Mouse (Mus musculus): ENCODE measurements at regions not wholly inside any gene's neighbourhood (a gene's known extent, or its start where the extent isn't known, plus 50 kb on each side); places are given as distances from the start of the nearest gene placed in this dataset.

GRCm38 (mm10) chr11:65505106-65505865 is 235.5 kb upstream of the Myocd start:
- no peak overlapping the region for H3K9ac ChIP-seq (replicated peaks; ENCODE audit: low read depth, low read length)
- H3K4me1 ChIP-seq (replicated peaks; ENCODE audit: control insufficient read depth, insufficient read depth, low read length), result no peaks in the 10 kb centered on the region
- no peak overlapping the region for H3K4me2 ChIP-seq (ENCODE audit: low read length)
- H3K27me3 ChIP-seq (replicated peaks; ENCODE audit: control insufficient read depth, insufficient read depth, low read length), result no peaks in the 10 kb centered on the region
- no peak overlapping the region for H3K4me3 ChIP-seq (replicated peaks; ENCODE audit: low read length)
- ATAC-seq, result no peak
- WGBS, result 93% methylated on average over 19 of the region's 19 CpGs
- no peaks in the 10 kb centered on the region for H3K36me3 ChIP-seq (ENCODE audit: control insufficient read depth, insufficient read depth)
- H3K27ac ChIP-seq (ENCODE audit: low read length), result no peak overlapping the region
- H3K9me3 ChIP-seq (ENCODE audit: control insufficient read depth, low read length), result no peaks in the 10 kb centered on the region

GRCm38 (mm10) chr11:65497979-65498378 is 228.2 kb upstream of the Myocd start:
- Histone ChIP-seq H3K4me1 (replicated peaks; ENCODE audit: control insufficient read depth, insufficient read depth, low read length) (no peaks in the 10 kb centered on the region), H3K27ac (ENCODE audit: low read length) (no peak overlapping the region), H3K9me3 (ENCODE audit: control insufficient read depth, low read length) (no peaks in the 10 kb centered on the region), H3K9ac (replicated peaks; ENCODE audit: low read depth, low read length) (no peak overlapping the region), H3K27me3 (replicated peaks; ENCODE audit: control insufficient read depth, insufficient read depth, low read length) (no peaks in the 10 kb centered on the region), H3K36me3 (ENCODE audit: control insufficient read depth, insufficient read depth) (no peaks in the 10 kb centered on the region), H3K4me3 (replicated peaks; ENCODE audit: low read length) (no peak overlapping the region), H3K4me2 (ENCODE audit: low read length) (no peak overlapping the region)
- no peak for ATAC-seq
- 85% methylated on average over 2 of the region's 2 CpGs for WGBS

GRCm38 (mm10) chr11:65497415-65497814 is 227.6 kb upstream of the Myocd start:
- no peak overlapping the region for H3K9ac ChIP-seq (replicated peaks; ENCODE audit: low read depth, low read length)
- H3K4me2 ChIP-seq (ENCODE audit: low read length), result no peak overlapping the region
- H3K4me3 ChIP-seq (replicated peaks; ENCODE audit: low read length), result no peak overlapping the region
- 85% methylated on average over 6 of the region's 6 CpGs for WGBS
- H3K27ac ChIP-seq (ENCODE audit: low read length), result no peak overlapping the region
- no peak for ATAC-seq
- H3K4me1 ChIP-seq (replicated peaks; ENCODE audit: control insufficient read depth, insufficient read depth, low read length), result no peaks in the 10 kb centered on the region
- H3K27me3 ChIP-seq (replicated peaks; ENCODE audit: control insufficient read depth, insufficient read depth, low read length), result no peaks in the 10 kb centered on the region
- no peaks in the 10 kb centered on the region for H3K36me3 ChIP-seq (ENCODE audit: control insufficient read depth, insufficient read depth)
- H3K9me3 ChIP-seq (ENCODE audit: control insufficient read depth, low read length), result no peaks in the 10 kb centered on the region

- Histone ChIP-seq H3K4me3 (replicated peaks; ENCODE audit: low read length) (no peak overlapping the region), H3K4me1 (replicated peaks; ENCODE audit: control insufficient read depth, insufficient read depth, low read length) (no peaks in the 10 kb centered on the region), H3K4me2 (ENCODE audit: low read length) (no peak overlapping the region), H3K27me3 (replicated peaks; ENCODE audit: control insufficient read depth, insufficient read depth, low read length) (no peaks in the 10 kb centered on the region), H3K9me3 (ENCODE audit: control insufficient read depth, low read length) (no peaks in the 10 kb centered on the region), H3K36me3 (ENCODE audit: control insufficient read depth, insufficient read depth) (no peaks in the 10 kb centered on the region), H3K9ac (replicated peaks; ENCODE audit: low read depth, low read length) (no peak overlapping the region), H3K27ac (ENCODE audit: low read length) (no peak overlapping the region)
- 27% methylated on average over 11 of the region's 11 CpGs for WGBS
- ATAC-seq, result no peak
Observed at GRCm38 (mm10) chr11:65495034-65495433, 225.2 kb upstream of the Myocd start.

GRCm38 (mm10) chr11:65490426-65490825 is 220.6 kb upstream of the Myocd start:
- H3K4me2 ChIP-seq (ENCODE audit: low read length), result no peak overlapping the region
- no peak overlapping the region for H3K4me3 ChIP-seq (replicated peaks; ENCODE audit: low read length)
- no peaks in the 10 kb centered on the region for H3K27me3 ChIP-seq (replicated peaks; ENCODE audit: control insufficient read depth, insufficient read depth, low read length)
- H3K4me1 ChIP-seq (replicated peaks; ENCODE audit: control insufficient read depth, insufficient read depth, low read length), result no peaks in the 10 kb centered on the region
- H3K27ac ChIP-seq (ENCODE audit: low read length), result no peak overlapping the region
- no peak overlapping the region for H3K9ac ChIP-seq (replicated peaks; ENCODE audit: low read depth, low read length)
- ATAC-seq, result no peak
- 94% methylated on average over 3 of the region's 3 CpGs for WGBS
- no peaks in the 10 kb centered on the region for H3K36me3 ChIP-seq (ENCODE audit: control insufficient read depth, insufficient read depth)
- no peaks in the 10 kb centered on the region for H3K9me3 ChIP-seq (ENCODE audit: control insufficient read depth, low read length)

- no peak overlapping the region for H3K9ac ChIP-seq (replicated peaks; ENCODE audit: low read depth, low read length)
- peaks cover 9% of the 10 kb centered on the region for H3K4me1 ChIP-seq (replicated peaks; ENCODE audit: control insufficient read depth, insufficient read depth, low read length)
- H3K9me3 ChIP-seq (ENCODE audit: control insufficient read depth, low read length), result no peaks in the 10 kb centered on the region
- ATAC-seq, result peak; percentile 55; the same call in 1 of the 2 replicates
- no peak overlapping the region for H3K27ac ChIP-seq (ENCODE audit: low read length)
- no peak overlapping the region for H3K4me3 ChIP-seq (replicated peaks; ENCODE audit: low read length)
- H3K4me2 ChIP-seq (ENCODE audit: low read length), result no peak overlapping the region
- 52% methylated on average over 18 of the region's 18 CpGs for whole genome bisulfite sequencing
- no peaks in the 10 kb centered on the region for H3K27me3 ChIP-seq (replicated peaks; ENCODE audit: control insufficient read depth, insufficient read depth, low read length)
- H3K36me3 ChIP-seq (ENCODE audit: control insufficient read depth, insufficient read depth), result no peaks in the 10 kb centered on the region
Observed at GRCm38 (mm10) chr11:65475821-65476540, 206.2 kb upstream of the Myocd start.

GRCm38 (mm10) chr11:65475302-65475701 is 205.5 kb upstream of the Myocd start:
- Histone ChIP-seq H3K36me3 (ENCODE audit: control insufficient read depth, insufficient read depth) (no peaks in the 10 kb centered on the region), H3K9me3 (ENCODE audit: control insufficient read depth, low read length) (no peaks in the 10 kb centered on the region), H3K27ac (ENCODE audit: low read length) (no peak overlapping the region), H3K9ac (replicated peaks; ENCODE audit: low read depth, low read length) (no peak overlapping the region), H3K27me3 (replicated peaks; ENCODE audit: control insufficient read depth, insufficient read depth, low read length) (no peaks in the 10 kb centered on the region), H3K4me1 (replicated peaks; ENCODE audit: control insufficient read depth, insufficient read depth, low read length) (peaks cover 9% of the 10 kb centered on the region), H3K4me3 (replicated peaks; ENCODE audit: low read length) (no peak overlapping the region), H3K4me2 (ENCODE audit: low read length) (no peak overlapping the region)
- ATAC-seq, result peak; percentile 89
- 47% methylated on average over 12 of the region's 12 CpGs for WGBS

GRCm38 (mm10) chr11:65469762-65470741 is 200.3 kb upstream of the Myocd start:
- H3K36me3 ChIP-seq (ENCODE audit: control insufficient read depth, insufficient read depth), result no peaks in the 10 kb centered on the region
- H3K9me3 ChIP-seq (ENCODE audit: control insufficient read depth, low read length), result no peaks in the 10 kb centered on the region
- H3K9ac ChIP-seq (replicated peaks; ENCODE audit: low read depth, low read length), result no peak overlapping the region
- H3K4me2 ChIP-seq (ENCODE audit: low read length), result no peak overlapping the region
- H3K27me3 ChIP-seq (replicated peaks; ENCODE audit: control insufficient read depth, insufficient read depth, low read length), result no peaks in the 10 kb centered on the region
- H3K27ac ChIP-seq (ENCODE audit: low read length), result no peak overlapping the region
- peaks cover under 1% of the 10 kb centered on the region; the same call in 1 of the 2 replicates for H3K4me1 ChIP-seq (replicated peaks; ENCODE audit: control insufficient read depth, insufficient read depth, low read length)
- no peak for ATAC-seq
- 89% methylated on average over 9 of the region's 9 CpGs for WGBS
- no peak overlapping the region for H3K4me3 ChIP-seq (replicated peaks; ENCODE audit: low read length)

- 65% methylated on average over 4 of the region's 4 CpGs for WGBS
- no peak overlapping the region for H3K27ac ChIP-seq (ENCODE audit: low read length)
- no peak overlapping the region for H3K9ac ChIP-seq (replicated peaks; ENCODE audit: low read depth, low read length)
- no peak for ATAC-seq
- H3K36me3 ChIP-seq (ENCODE audit: control insufficient read depth, insufficient read depth), result no peaks in the 10 kb centered on the region
- H3K9me3 ChIP-seq (ENCODE audit: control insufficient read depth, low read length), result no peaks in the 10 kb centered on the region
- no peak overlapping the region for H3K4me2 ChIP-seq (ENCODE audit: low read length)
- H3K4me1 ChIP-seq (replicated peaks; ENCODE audit: control insufficient read depth, insufficient read depth, low read length), result no peaks in the 10 kb centered on the region
- no peak overlapping the region for H3K4me3 ChIP-seq (replicated peaks; ENCODE audit: low read length)
- no peaks in the 10 kb centered on the region for H3K27me3 ChIP-seq (replicated peaks; ENCODE audit: control insufficient read depth, insufficient read depth, low read length)
Observed at GRCm38 (mm10) chr11:65461044-65461443, 191.3 kb upstream of the Myocd start.

Measured in forebrain, embryonic 16.5 days (tissue).